In genomic region chr16:84902995-84903394, GRCm38 (mm10) we compare ENCODE assay signal across 21 mouse cellular contexts.
"Had no signal": no experiment of that assay in that cellular context is flagged by ENCODE, and none has a peak within 500 bp of the region (broad histone marks: within the 10 kb centered on the region; RNA-seq: fewer than 3 reads in every experiment).

No protein-coding gene starts in this region.

- H3K9me3 ChIP-seq: limb, embryonic 12.5 days; limb, embryonic 15.5 days; midbrain, embryonic 13.5 days; neural tube, embryonic 13.5 days; stomach, embryonic 15.5 days had no signal

- H3K9ac ChIP-seq: limb, embryonic 12.5 days; limb, embryonic 15.5 days; liver, embryonic 14.5 days; liver, postnatal 0 days; lung, embryonic 14.5 days; midbrain, embryonic 13.5 days; neural tube, embryonic 13.5 days; stomach, embryonic 15.5 days had no signal

- ATAC-seq: liver, postnatal 0 days; midbrain, embryonic 13.5 days; midbrain, embryonic 16.5 days had no signal

- DNase-seq: kidney, adult 18-20 months; kidney, adult 9 months; kidney, postnatal 36 days; layer of hippocampus, adult 9-11 months; liver, postnatal 0 days; lung, embryonic 14.5 days; lung, postnatal 10 days; lung, postnatal 4 days; retina, postnatal 1 day; right cerebral cortex, postnatal 25 days; spleen, adult 18-20 months; thymus, postnatal 25 days had no signal

- H3K4me1 ChIP-seq: limb, embryonic 12.5 days; limb, embryonic 15.5 days; midbrain, embryonic 13.5 days; neural tube, embryonic 13.5 days; stomach, embryonic 15.5 days had no signal

- H3K27ac ChIP-seq: limb, embryonic 12.5 days; limb, embryonic 15.5 days; liver, embryonic 14.5 days; midbrain, embryonic 13.5 days; neural tube, embryonic 13.5 days; stomach, embryonic 15.5 days had no signal

- H3K27me3 ChIP-seq: limb, embryonic 12.5 days; limb, embryonic 15.5 days; midbrain, embryonic 13.5 days; neural tube, embryonic 13.5 days; stomach, embryonic 15.5 days had no signal

- H3K36me3 ChIP-seq: limb, embryonic 12.5 days; limb, embryonic 15.5 days; midbrain, embryonic 13.5 days; neural tube, embryonic 13.5 days; stomach, embryonic 15.5 days had no signal

- H3K4me2 ChIP-seq: limb, embryonic 12.5 days; limb, embryonic 15.5 days; liver, embryonic 11.5 days; lung, embryonic 14.5 days; midbrain, embryonic 13.5 days; neural tube, embryonic 13.5 days; stomach, embryonic 15.5 days had no signal

- H3K4me3 ChIP-seq: limb, embryonic 12.5 days; limb, embryonic 15.5 days; midbrain, embryonic 13.5 days; myocyte; neural tube, embryonic 13.5 days; stomach, embryonic 15.5 days had no signal
